Mouse (Mus musculus) small intestine, adult 10 weeks (tissue): ENCODE results near the gene Nlrp6. TPM values are rescaled to one million over a fixed set of nuclear protein-coding genes. Genes with fewer than 3 reads are reported as not detected.

Experiments used
- polyA plus RNA-seq: library from polyadenylated mRNA; stranded (reverse); fragments of 350-450 nt; fragmentation: Illumina TruSeq; extraction: RNeasy Lipid Tissue Mini Kit (QIAGEN cat#74804); gene quantifications from one replicate; pipeline ENCODE4 v1.2.3, GENCODE M21; 2014; ENCODE audit warnings: low replicate concordance

Nlrp6 gene
- polyA plus RNA-seq = 23.8 TPM

DNA sequence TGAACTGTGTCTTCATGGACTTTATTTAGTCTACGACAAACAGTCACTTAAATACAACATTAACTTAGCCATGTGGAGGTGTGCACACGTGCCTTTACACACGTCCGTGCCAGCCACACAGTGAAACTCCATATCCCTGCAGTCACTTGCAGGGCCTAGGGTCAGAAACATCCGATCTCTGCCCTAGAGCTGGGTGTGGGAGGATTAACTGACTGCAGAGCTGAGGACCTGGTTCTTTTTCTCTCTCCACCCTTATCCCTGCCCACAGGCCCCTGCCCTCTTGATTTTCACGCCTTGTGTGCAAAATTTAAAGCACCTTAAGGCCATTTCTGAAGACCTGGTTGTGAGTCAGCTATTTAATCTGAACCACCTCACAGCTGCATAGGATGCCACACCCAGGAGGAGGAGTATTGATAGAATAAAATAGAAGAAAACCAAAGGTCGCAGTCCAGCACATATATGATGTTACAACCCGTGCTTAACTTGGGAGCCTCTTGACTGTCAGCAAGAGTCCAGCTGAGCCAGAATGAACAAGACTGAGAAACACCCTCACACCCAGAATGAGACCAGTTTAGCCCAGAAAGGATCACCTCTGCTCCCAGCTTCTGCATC lies at the start of gene Nlrp6:
Gene Nlrp6 (plus strand): TSS at position 485 of the 612 bp plus-strand sequence.

GRCm38 (mm10) chr7:140881696-140882468 lies 38.8 kb upstream of the Nlrp6 start, which contains the start of the genes Psmd13 and Sirt3:
Gene Psmd13 (plus strand): TSS chr7:140881968.
Gene Sirt3 (minus strand): TSS chr7:140882309.

GRCm38 (mm10) chr7:140900220-140900619 lies 20.5 kb upstream of the Nlrp6 start, which contains the start of gene Cox8b:
Gene Cox8b (minus strand): TSS chr7:140900446.

DNA sequence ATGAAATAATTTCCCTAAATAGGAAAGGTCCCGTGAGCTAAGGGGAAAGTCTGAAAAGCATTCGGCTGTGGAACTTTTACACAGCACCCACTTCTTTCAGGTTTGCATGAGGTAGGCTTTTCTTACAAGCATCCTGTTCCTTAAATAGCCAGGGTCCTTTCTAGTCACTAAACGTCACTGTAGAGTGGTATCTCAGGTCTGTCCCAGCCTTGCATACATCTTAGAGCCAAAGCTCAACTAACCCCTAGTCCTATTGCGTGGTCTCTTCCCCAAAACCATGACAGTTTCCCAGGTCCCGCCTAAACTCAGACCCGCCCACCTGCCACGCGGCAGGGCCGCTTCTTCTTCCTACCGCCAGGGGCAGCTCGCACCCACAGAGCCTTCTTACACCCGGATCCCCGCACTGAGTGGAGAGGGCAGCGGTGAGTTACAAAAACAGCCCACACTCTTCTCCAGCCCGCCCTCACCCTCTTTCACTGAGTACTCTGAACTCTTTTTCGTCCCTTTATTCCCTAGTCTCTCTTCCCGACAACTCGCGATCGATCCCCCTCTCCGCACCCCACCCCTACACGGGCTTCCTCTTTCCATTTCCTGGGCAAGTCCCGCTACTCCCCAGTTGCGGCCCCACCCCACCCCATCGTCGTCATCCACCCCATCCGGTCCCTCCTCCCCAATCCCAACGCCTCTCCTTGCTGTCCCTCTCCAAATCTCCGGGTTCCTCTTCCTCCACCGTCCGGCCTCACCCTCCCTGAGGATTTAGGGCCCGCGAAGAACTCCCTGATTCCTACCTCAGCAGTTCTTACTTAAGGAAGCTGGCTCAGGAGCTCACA lies 20.7 kb downstream of the Nlrp6 start, which contains the start of gene Pgghg:
Gene Pgghg (plus strand): TSS at position 170 of the 830 bp plus-strand sequence.

GRCm38 (mm10) chr7:140949824-140950530 lies 29.3 kb downstream of the Nlrp6 start, which contains the start of gene Ifitm5:
Gene Ifitm5 (minus strand): TSS chr7:140950291.

DNA sequence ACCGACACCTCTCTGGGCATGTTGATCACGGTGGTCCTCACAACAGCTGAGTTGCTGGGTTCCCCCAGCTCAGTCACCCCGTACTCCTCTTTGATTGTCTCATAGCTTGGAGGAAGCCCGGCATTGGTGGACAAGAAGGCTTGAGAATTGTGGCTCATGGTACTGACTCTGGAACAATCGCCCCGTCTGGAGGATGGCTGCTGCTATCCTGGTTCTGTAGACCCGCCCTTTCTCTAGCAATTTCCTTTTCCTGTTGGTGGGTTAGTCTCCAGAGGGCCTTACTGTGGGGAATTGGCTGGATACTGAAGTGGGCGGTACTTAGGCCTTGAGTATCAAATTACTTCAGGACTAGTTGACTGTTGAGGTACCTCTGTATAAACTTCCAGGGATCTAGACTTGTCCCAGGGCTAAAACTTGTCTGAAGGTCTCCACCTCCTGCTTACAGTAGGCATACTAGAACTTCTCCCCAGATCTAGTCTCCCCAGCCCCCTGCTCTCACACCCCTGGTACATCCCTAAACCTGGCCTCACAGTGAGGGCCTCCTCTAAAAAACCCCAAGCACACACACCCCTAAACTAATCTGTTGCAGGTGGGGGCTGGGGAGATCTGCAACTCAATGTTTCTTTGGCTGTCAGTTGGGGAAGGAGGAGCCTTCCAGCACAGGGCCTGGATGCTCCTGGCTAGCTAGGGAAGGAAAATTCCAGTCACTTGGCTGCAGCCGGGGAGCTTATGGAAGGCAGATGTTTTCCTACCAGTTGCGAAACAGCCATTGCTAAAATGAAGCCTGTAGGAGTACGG lies 35.3 kb downstream of the Nlrp6 start, which contains the start of the genes Gm45717 and Ifitm2:
Gene Gm45717 (minus strand): TSS at position 180 of the 798 bp plus-strand sequence.
Gene Ifitm2 (minus strand): TSS at position 230 of the 798 bp plus-strand sequence.

DNA sequence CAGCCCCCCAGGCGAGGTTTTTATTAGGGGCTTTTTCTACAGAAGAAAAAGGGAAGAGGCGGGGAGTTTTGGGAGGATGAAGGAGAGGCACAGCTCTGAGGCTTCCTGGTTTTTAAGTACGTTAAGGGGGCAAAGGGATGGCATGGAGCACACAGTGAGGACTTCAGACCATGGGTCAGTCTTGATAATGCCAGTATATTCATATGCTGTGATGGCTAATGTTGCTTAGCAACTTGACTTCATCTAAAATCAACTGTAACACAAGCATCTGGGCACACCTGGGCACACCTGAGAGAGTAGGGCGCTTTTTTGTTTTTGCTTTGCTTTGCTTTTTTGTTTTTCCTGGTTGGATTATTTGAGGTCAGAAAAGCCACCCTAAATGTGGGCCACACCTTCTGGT lies 46.2 kb downstream of the Nlrp6 start, which contains the start of gene Ifitm1:
Gene Ifitm1 (plus strand): TSS at position 301 of the 400 bp plus-strand sequence.

Other genes with a start within 250 kb of the Nlrp6 start
- not detected for gene Olfr45, start 239.0 kb upstream of the Nlrp6 start, polyA plus RNA-seq
- not detected for gene Olfr541, start 223.6 kb upstream of the Nlrp6 start, polyA plus RNA-seq
- gene Cyp2e1, start 157.2 kb upstream of the Nlrp6 start, polyA plus RNA-seq = 17.1 TPM
- gene Syce1, start 133.1 kb upstream of the Nlrp6 start, polyA plus RNA-seq = not detected
- 0.48 TPM for gene Zfp941, start 98.7 kb upstream of the Nlrp6 start, polyA plus RNA-seq
- gene Urah, start 85.9 kb upstream of the Nlrp6 start, polyA plus RNA-seq = 11.9 TPM
- not detected for gene Scgb1c1, start 75.4 kb upstream of the Nlrp6 start, polyA plus RNA-seq
- not detected for gene Odf3, start 73.1 kb upstream of the Nlrp6 start, polyA plus RNA-seq
- gene Gm45785, start 64.6 kb upstream of the Nlrp6 start, polyA plus RNA-seq = not detected
- gene Ric8a, start 63.9 kb upstream of the Nlrp6 start, polyA plus RNA-seq = 3.7 TPM
- gene Bet1l, start 63.3 kb upstream of the Nlrp6 start, polyA plus RNA-seq = 0.78 TPM
- gene Psmd13, start 38.9 kb upstream of the Nlrp6 start, polyA plus RNA-seq = 132 TPM
- 3.8 TPM for gene Sirt3, start 38.6 kb upstream of the Nlrp6 start, polyA plus RNA-seq
- gene Cox8b, start 20.5 kb upstream of the Nlrp6 start, polyA plus RNA-seq = not detected
- gene Pgghg, start 20.5 kb downstream of the Nlrp6 start, polyA plus RNA-seq = 0.30 TPM
- gene Ifitm5, start 29.4 kb downstream of the Nlrp6 start, polyA plus RNA-seq = not detected
- gene Gm45717, start 35.0 kb downstream of the Nlrp6 start, polyA plus RNA-seq = not detected
- gene Ifitm2, start 35.1 kb downstream of the Nlrp6 start, polyA plus RNA-seq = 37.5 TPM
- gene Ifitm1, start 46.3 kb downstream of the Nlrp6 start, polyA plus RNA-seq = 3.0 TPM
- 4.3 TPM for gene Ifitm3, start 89.9 kb downstream of the Nlrp6 start, polyA plus RNA-seq
- 5.2 TPM for gene Ifitm6, start 97.0 kb downstream of the Nlrp6 start, polyA plus RNA-seq
- gene Gm17387, start 108.2 kb downstream of the Nlrp6 start, polyA plus RNA-seq = not detected
- 0.45 TPM for gene B4galnt4, start 140.2 kb downstream of the Nlrp6 start, polyA plus RNA-seq
- 0.74 TPM for gene Pkp3, start 157.3 kb downstream of the Nlrp6 start, polyA plus RNA-seq
- gene Sigirr, start 179.7 kb downstream of the Nlrp6 start, polyA plus RNA-seq = 1.6 TPM
- 145 TPM for gene Ano9, start 196.9 kb downstream of the Nlrp6 start, polyA plus RNA-seq
- gene Ptdss2, start 201.5 kb downstream of the Nlrp6 start, polyA plus RNA-seq = 11.3 TPM